Mouse (Mus musculus) forebrain, embryonic 14.5 days (tissue): ENCODE results near the gene Cnr2. TPM values are rescaled to one million over a fixed set of nuclear protein-coding genes. Genes with fewer than 3 reads are reported as not detected.

Experiments
- ATAC-seq: fragments of 200-750 bp; cut with Nextera tagmentation; 2 replicates; pipeline ENCODE4 v1.8.0; 2017; ENCODE audit warnings: mild to moderate bottlenecking, moderate library complexity
- DNase-seq: peaks from one replicate; pipeline ENCODE4 v3.0.0-alpha.2; 2015; ENCODE audit warnings: low spot score
- H3K27ac ChIP-seq: fragments of 300-500 bp; sonication (generic); 2 replicates; pipeline ENCODE4 v1.5.1; 2014; ENCODE audit warnings: low read depth, mild to moderate bottlenecking, control low read depth, low read length, moderate library complexity
- H3K27me3 ChIP-seq: fragments of 300-500 bp; sonication (generic); replicated peaks from 2 replicates; pipeline ENCODE4 v1.6.1; 2014; ENCODE audit warnings: low read length, control low read depth, mixed read lengths; ENCODE audit not compliant: control insufficient read depth, insufficient read depth
- H3K36me3 ChIP-seq: fragments of 300-500 bp; sonication (generic); 2 replicates; pipeline ENCODE4 v1.6.1; 2014; ENCODE audit warnings: low read length, control low read depth; ENCODE audit not compliant: control insufficient read depth, insufficient read depth
- H3K4me1 ChIP-seq: fragments of 300-500 bp; sonication (generic); 2 replicates; pipeline ENCODE4 v1.6.1; 2014; ENCODE audit warnings: antibody characterized with exemption, low read length, control low read depth; ENCODE audit not compliant: control insufficient read depth, insufficient read depth
- H3K4me2 ChIP-seq: fragments of 300-500 bp; sonication (generic); 2 replicates; pipeline ENCODE4 v1.6.1; 2014; ENCODE audit warnings: mild to moderate bottlenecking, control low read depth, low read length
- H3K4me3 ChIP-seq: fragments of 300-500 bp; sonication (generic); 2 replicates; pipeline ENCODE4 v1.5.1; 2014; ENCODE audit warnings: low read depth, low read length, control low read depth
- H3K9ac ChIP-seq: fragments of 300-500 bp; sonication (generic); 2 replicates; pipeline ENCODE4 v1.6.1; 2014; ENCODE audit warnings: mild to moderate bottlenecking, low read length, control low read depth, moderate library complexity
- H3K9me3 ChIP-seq: fragments of 300-500 bp; sonication (generic); replicated peaks from 2 replicates; pipeline ENCODE4 v1.6.1; 2016; ENCODE audit warnings: low read length, control low read depth, mixed read lengths; ENCODE audit not compliant: control insufficient read depth
- WGBS: fragments of 180-500 bp; shearing (Covaris S2); extraction: QIAGEN DNeasy Blood & Tissue Kit; methylation state at CpG from one replicate; pipeline ENCODE4 v1.1.7; 2014; 5-methylcytosine and 5-hydroxymethylcytosine counted together
- polyA plus RNA-seq: library from polyadenylated mRNA; unstranded; fragments of >200 nt; fragmentation: Nextera tagmentation; extraction: Ambion mirVana; gene quantifications from 2 replicates; pipeline ENCODE4 v1.2.1, GENCODE M21; 2014

The Cnr2 gene
- polyA plus RNA-seq, 1 experiment from 2014 or later, result 0.10 TPM

DNA sequence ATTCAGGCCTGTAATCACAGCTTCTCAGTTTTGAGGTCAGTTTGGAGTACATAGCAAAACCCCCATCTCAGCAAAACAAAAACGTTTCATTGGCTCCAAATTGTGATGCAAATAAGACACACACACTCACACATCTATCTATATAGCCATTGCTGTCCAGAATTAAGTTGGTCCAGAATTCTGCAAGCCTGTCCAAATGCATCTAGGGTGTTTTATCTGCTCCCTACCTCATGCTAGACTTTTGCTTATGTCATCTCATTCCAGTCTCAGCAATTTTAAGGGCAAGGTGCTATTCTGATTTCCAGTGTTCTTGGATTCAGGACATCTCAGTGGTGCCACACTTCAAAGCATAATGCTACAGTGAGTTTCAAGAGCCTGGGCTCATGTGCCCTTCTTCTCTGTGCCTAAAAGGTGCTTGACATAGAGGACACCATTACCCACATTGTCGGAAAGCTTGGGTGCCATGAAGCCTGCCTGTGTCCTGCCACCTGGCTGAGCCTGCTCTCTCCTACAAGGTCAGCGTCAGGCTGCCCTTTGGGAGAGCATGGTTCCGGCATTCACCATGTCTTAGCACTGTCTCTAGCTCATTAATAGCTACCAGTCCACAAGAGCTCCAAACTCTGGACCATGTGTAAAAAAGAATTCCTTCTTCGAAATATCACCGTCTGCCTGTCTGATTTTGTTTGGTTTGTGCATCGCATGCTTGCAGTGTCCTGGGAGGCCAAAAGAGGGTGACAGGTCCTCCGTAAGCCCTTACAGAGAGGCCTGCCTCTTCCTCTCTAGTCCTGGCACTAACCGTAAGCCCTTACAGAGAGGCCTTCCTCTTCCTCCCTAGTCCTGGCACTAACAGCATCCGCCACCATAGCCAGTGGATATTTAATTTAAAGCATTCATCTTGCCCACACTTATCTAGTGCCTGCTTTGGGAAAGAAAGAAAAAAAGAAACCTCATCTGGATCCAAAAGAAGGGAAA is 20.3 kb upstream of the Cnr2 start:
- 86% methylated on average over 10 of the region's 10 CpGs for WGBS
- Histone ChIP-seq H3K9me3 (no peaks in the 10 kb centered on the region), H3K27ac (peak overlapping the region; percentile 99; the same call in 1 of the 2 replicates), H3K4me2 (peak overlapping the region; percentile 81; the same call in 1 of the 2 replicates), H3K9ac (peak overlapping the region; percentile 95; the same call in 1 of the 2 replicates), H3K4me1 (peaks cover 40% of the 10 kb centered on the region), H3K27me3 (no peaks in the 10 kb centered on the region), H3K4me3 (no peak overlapping the region), H3K36me3 (peaks cover 16% of the 10 kb centered on the region)
- ATAC-seq (no peak), DNase-seq (no peak)

DNA sequence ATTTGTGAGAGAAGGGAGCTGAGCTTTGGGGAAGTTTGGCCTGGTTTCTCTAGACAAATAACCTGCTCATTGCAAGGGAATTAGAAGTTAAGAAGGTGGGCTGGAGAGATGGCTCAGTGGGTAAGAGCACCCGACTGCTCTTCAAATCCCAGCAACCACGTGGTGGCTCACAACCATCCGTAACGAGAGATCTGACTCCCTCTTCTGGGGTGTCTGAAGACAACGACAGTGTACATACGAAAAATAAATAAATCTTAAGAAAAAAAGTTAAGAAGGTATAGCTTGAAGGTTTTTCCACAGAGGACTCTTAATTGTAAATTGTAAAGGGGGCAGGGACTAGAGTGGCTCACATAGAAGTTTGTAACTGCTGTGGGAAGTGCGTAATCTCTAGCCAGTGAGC is 19.6 kb upstream of the Cnr2 start:
- no peak for DNase-seq

DNA sequence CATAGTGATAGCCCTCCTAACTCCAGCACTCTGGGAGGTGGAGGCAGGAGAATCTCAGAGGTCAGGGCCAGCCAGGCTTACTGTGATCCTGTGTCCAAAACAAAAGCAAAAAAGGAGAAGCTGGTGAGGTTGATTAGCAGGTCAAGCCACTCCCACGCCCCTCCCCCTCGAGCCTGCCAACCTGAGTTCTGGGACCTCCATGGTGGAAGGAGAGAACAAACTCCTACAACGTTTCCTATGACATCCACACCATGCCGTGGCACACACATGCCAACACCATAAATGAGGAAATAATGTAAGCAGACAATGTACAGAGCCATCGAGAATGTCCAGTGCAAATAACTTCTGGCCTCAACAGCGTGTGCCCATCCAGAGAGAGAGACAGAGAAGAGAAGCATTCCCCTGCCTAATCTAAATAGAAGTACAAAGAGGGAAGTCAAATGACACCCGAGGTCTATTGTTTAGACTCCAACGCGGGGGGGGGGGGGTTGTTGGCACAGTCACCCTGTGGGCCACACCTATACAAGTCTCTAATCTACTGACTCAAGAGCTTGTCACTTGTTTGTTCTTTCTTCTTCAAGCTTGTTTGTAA is 19.1 kb upstream of the Cnr2 start:
- Histone ChIP-seq H3K27ac (no peak overlapping the region), H3K36me3 (peaks cover 10% of the 10 kb centered on the region), H3K4me1 (peaks cover 33% of the 10 kb centered on the region), H3K4me3 (no peak overlapping the region), H3K9me3 (no peaks in the 10 kb centered on the region), H3K27me3 (no peaks in the 10 kb centered on the region), H3K4me2 (peak overlapping the region; percentile 42), H3K9ac (peak overlapping the region; percentile 55; the same call in 1 of the 2 replicates)
- WGBS, result 1% methylated on average over 9 of the region's 9 CpGs
- no peak for ATAC-seq
- no peak for DNase-seq

More for the DNA sequence above, 19.6 kb upstream of the Cnr2 start:
- peaks cover 13% of the 10 kb centered on the region for H3K36me3 ChIP-seq
- H3K9ac ChIP-seq, result no peak overlapping the region
- no peak overlapping the region for H3K27ac ChIP-seq
- 32% methylated on average over 7 of the region's 7 CpGs for WGBS
- no peak for ATAC-seq
- H3K4me2 ChIP-seq, result no peak overlapping the region
- H3K9me3 ChIP-seq, result no peaks in the 10 kb centered on the region
- H3K4me3 ChIP-seq, result no peak overlapping the region
- peaks cover 37% of the 10 kb centered on the region for H3K4me1 ChIP-seq
- H3K27me3 ChIP-seq, result no peaks in the 10 kb centered on the region

DNA sequence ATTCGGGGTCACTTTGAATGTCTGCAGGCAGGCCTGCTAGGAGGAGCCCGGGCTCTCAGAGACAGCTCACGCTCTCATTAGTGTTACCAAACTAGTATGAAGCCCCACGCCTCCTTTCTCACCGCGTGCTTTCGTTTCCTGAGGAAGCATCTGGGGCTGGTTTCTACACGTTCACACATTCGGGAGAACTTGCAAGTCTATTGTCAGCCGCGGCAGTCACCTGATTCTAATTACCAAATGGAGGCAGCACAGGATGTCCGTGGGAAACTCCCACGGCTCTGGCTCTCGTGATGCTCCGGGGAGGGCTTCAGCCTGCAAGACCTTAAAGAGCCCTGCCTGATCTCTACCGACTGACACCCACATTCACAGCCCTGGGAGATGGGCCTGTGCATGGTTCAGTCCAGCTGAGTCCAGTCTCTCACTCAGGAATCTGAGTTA is 18.6 kb upstream of the Cnr2 start:
- peak overlapping the region; percentile 42 for H3K4me2 ChIP-seq
- no peaks in the 10 kb centered on the region for H3K27me3 ChIP-seq
- no peak overlapping the region for H3K27ac ChIP-seq
- H3K36me3 ChIP-seq, result peaks cover 7% of the 10 kb centered on the region
- peak overlapping the region; percentile 55 for H3K9ac ChIP-seq
- H3K4me3 ChIP-seq, result 0 out of 2 replicates have a peak overlapping the region, but pooled peaks have one; percentile 3
- peaks cover 31% of the 10 kb centered on the region for H3K4me1 ChIP-seq
- DNase-seq (peak; percentile 73), ATAC-seq (no peak)
- H3K9me3 ChIP-seq, result no peaks in the 10 kb centered on the region
- 2% methylated on average over 16 of the region's 16 CpGs for WGBS

DNA sequence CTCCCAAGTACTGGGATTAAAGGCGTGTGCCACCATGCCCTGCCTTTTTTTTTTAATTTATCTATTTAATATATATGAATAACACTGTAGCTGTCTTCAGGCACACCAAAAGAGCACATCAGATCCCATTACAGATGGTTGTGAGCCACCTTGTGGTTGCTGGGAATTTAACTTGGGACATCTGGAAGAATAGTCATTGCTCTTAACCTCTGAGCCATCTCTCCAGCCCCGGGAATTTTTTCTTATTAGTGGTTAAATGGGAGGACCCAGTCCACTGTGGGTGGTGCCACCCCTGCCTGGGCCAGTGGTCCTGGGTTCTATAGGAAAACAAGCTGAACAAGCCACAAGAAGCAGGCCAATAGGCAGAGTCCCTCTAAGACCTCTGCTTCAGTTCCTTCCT is 17.5 kb upstream of the Cnr2 start:
- peak; percentile 53 for DNase-seq
- no peaks in the 10 kb centered on the region for H3K36me3 ChIP-seq
- no peaks in the 10 kb centered on the region for H3K27me3 ChIP-seq
- ATAC-seq, result no peak
- no peak overlapping the region for H3K4me3 ChIP-seq
- H3K4me2 ChIP-seq, result no peak overlapping the region
- H3K4me1 ChIP-seq, result peaks cover 23% of the 10 kb centered on the region
- WGBS, result 69% methylated on average over 2 of the region's 2 CpGs
- no peaks in the 10 kb centered on the region for H3K9me3 ChIP-seq
- no peak overlapping the region for H3K9ac ChIP-seq
- no peak overlapping the region for H3K27ac ChIP-seq

DNA sequence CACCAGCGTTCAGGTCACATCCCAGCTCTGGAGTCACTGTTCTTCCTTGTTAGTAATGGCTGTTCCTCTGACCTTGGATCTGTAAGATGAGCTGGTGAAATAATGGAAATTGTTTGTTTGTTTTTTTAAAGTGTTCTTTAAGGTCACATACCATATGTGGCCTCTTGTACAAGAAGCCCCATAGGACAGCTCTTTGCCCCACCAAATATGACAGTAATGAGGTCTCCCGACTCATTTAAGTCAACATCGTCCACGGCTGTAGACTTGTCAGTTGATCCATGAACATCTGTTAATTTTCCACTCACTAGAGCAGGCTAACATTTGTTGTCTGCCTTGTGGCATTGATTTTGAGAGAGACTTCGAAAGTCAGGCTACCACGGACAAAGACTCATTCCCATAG is 16.2 kb upstream of the Cnr2 start:
- no peak overlapping the region for H3K4me3 ChIP-seq
- H3K4me1 ChIP-seq, result peaks cover 23% of the 10 kb centered on the region
- H3K4me2 ChIP-seq, result no peak overlapping the region
- ATAC-seq, result no peak
- H3K36me3 ChIP-seq, result no peaks in the 10 kb centered on the region
- no peaks in the 10 kb centered on the region for H3K27me3 ChIP-seq
- 82% methylated on average over 6 of the region's 6 CpGs for WGBS
- no peak for DNase-seq
- no peaks in the 10 kb centered on the region for H3K9me3 ChIP-seq
- H3K9ac ChIP-seq, result no peak overlapping the region
- no peak overlapping the region for H3K27ac ChIP-seq

DNA sequence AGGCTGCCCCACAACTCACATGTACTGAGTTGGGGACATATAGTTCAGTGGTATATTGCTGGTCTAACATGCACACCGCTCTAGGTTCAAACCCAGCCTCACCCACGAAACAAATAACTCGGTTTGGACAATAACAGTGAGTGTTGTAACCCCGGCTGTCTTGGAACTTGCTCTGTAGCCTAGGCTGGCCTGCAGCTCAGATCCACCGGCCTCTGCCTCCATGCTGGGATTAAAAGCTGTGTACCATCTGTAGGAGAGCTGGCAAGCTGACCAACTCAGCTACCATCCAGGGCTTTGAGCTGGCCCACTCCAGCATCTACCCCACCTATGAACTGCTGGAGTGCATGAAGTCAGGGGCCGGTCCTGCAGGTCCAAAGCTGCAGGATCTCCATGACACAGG is 15.2 kb upstream of the Cnr2 start:
- Histone ChIP-seq H3K4me1 (peaks cover 17% of the 10 kb centered on the region), H3K4me2 (no peak overlapping the region), H3K4me3 (no peak overlapping the region), H3K27me3 (no peaks in the 10 kb centered on the region), H3K36me3 (no peaks in the 10 kb centered on the region), H3K9ac (no peak overlapping the region), H3K27ac (no peak overlapping the region), H3K9me3 (no peaks in the 10 kb centered on the region)
- 93% methylated on average over 6 of the region's 6 CpGs for WGBS
- ATAC-seq (no peak), DNase-seq (no peak)

DNA sequence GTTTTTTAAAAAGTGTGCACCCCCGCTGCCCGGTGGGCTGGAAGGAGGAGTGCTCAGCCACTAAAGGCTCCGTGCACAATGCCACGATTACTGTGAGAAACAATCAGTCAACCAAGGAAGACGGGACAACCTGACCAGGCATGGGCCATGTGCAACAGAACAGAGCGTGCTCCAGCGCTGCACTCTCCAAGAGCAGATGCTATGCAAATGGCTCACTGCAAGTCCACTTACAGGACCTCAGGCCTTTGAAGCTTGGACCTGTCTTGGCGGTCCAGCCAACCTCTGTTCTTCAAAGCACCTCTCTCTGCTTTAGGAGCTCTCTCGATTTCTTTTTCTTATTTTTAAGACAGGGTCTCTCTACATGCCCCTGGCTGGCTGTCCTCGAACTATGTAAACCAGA is 14.6 kb upstream of the Cnr2 start:
- no peaks in the 10 kb centered on the region for H3K27me3 ChIP-seq
- peaks cover 13% of the 10 kb centered on the region for H3K4me1 ChIP-seq
- no peak overlapping the region for H3K4me3 ChIP-seq
- no peak overlapping the region for H3K9ac ChIP-seq
- no peaks in the 10 kb centered on the region for H3K9me3 ChIP-seq
- H3K27ac ChIP-seq, result no peak overlapping the region
- no peak overlapping the region for H3K4me2 ChIP-seq
- WGBS, result 84% methylated on average over 10 of the region's 10 CpGs
- DNase-seq (no peak), ATAC-seq (no peak)
- H3K36me3 ChIP-seq, result no peaks in the 10 kb centered on the region

DNA sequence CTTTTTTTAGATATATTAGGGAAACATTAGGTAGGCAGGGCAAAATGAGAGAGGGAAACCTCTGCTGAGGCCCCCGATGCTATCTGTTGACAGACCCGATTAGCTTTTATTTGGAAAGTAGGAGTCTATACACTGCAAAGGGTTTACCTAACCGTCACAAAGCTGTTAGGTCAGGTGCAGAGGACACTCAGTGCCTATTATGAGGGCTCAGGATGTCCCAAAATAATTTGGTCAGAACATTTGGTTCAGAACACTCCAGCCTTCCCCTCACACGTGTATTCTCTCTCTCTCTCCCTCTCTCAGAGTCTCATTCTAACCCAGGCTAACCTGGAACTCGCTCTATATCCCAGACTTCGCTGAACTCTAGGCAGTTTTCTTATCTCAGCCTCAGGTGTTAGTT is 13.2 kb upstream of the Cnr2 start:
- Histone ChIP-seq H3K9me3 (no peaks in the 10 kb centered on the region), H3K4me3 (no peak overlapping the region), H3K9ac (no peak overlapping the region), H3K4me1 (no peaks in the 10 kb centered on the region), H3K36me3 (no peaks in the 10 kb centered on the region), H3K27ac (no peak overlapping the region), H3K4me2 (no peak overlapping the region), H3K27me3 (no peaks in the 10 kb centered on the region)
- DNase-seq (no peak), ATAC-seq (no peak)
- 85% methylated on average over 6 of the region's 6 CpGs for WGBS
